Mouse (Mus musculus) midbrain, embryonic 16.5 days (tissue): Measurements from ENCODE around the gene Insl3. TPM values are rescaled to one million over a fixed set of nuclear protein-coding genes. Genes with fewer than 3 reads are reported as not detected.

ENCODE experiments used
- ATAC-seq: fragments of 200-750 bp; cut with Nextera tagmentation; 2 replicates; pipeline ENCODE4 v1.8.0; 2017; ENCODE audit warnings: moderate TSS enrichment
- H3K27ac ChIP-seq: fragments of 300-500 bp; sonication (generic); 2 replicates; pipeline ENCODE4 v1.5.1; 2014; ENCODE audit warnings: mild to moderate bottlenecking, low read length, mixed read lengths
- H3K27me3 ChIP-seq: fragments of 300-500 bp; sonication (generic); 2 replicates; pipeline ENCODE4 v1.6.1; 2014; ENCODE audit warnings: low read depth, low read length, mixed read lengths; ENCODE audit not compliant: control insufficient read depth, insufficient read depth
- H3K36me3 ChIP-seq: fragments of 300-500 bp; sonication (generic); 2 replicates; pipeline ENCODE4 v1.6.1; 2014; ENCODE audit warnings: mild to moderate bottlenecking, low read length, moderate library complexity, mixed read lengths; ENCODE audit not compliant: control insufficient read depth, insufficient read depth
- H3K4me1 ChIP-seq: fragments of 300-500 bp; sonication (generic); 2 replicates; pipeline ENCODE4 v1.6.1; 2014; ENCODE audit warnings: mild to moderate bottlenecking, low read length, mixed read lengths; ENCODE audit not compliant: control insufficient read depth, insufficient read depth
- H3K4me2 ChIP-seq: fragments of 300-500 bp; sonication (generic); 2 replicates; pipeline ENCODE4 v1.6.1; 2014; ENCODE audit warnings: mild to moderate bottlenecking, low read length, mixed read lengths
- H3K4me3 ChIP-seq: fragments of 300-500 bp; sonication (generic); 2 replicates; pipeline ENCODE4 v1.5.1; 2014; ENCODE audit warnings: low read depth, mild to moderate bottlenecking, low read length, moderate library complexity, mixed read lengths
- H3K9ac ChIP-seq: fragments of 300-500 bp; sonication (generic); 2 replicates; pipeline ENCODE4 v1.6.1; 2014; ENCODE audit warnings: low read depth, low read length, mixed read lengths
- H3K9me3 ChIP-seq: fragments of 300-500 bp; sonication (generic); replicated peaks from 2 replicates; pipeline ENCODE4 v1.6.1; 2014; ENCODE audit warnings: mild to moderate bottlenecking, low read length, mixed read lengths; ENCODE audit not compliant: control insufficient read depth, poor library complexity, severe bottlenecking
- whole genome bisulfite sequencing: fragments of 180-500 bp; shearing (Covaris S2); extraction: QIAGEN DNeasy Blood & Tissue Kit; methylation state at CpG from one replicate; pipeline ENCODE4 v1.1.7; 2014; 5-methylcytosine and 5-hydroxymethylcytosine counted together
- polyA plus RNA-seq: library from polyadenylated mRNA; unstranded; fragments of >200 nt; fragmentation: Nextera tagmentation; extraction: Ambion mirVana; gene quantifications from 2 replicates; pipeline ENCODE4 v1.2.1, GENCODE M21; 2015

The Insl3 gene
- polyA plus RNA-seq, 1 experiment from 2014 or later, result 1.4 TPM

- no peak overlapping the region for H3K9ac ChIP-seq
- 6% methylated on average over 22 of the region's 22 CpGs for WGBS
Measured at GRCm38 (mm10) chr8:71665331-71666130, 23.5 kb upstream of the Insl3 start.

GRCm38 (mm10) chr8:71666855-71667254, 22.2 kb upstream of the Insl3 start:
- ATAC-seq, result no peak
- Histone ChIP-seq H3K4me3 (no peak overlapping the region), H3K4me2 (no peak overlapping the region), H3K36me3 (peaks cover 16% of the 10 kb centered on the region; the same call in 1 of the 2 replicates), H3K27me3 (no peaks in the 10 kb centered on the region), H3K27ac (peak overlapping the region; percentile 50), H3K4me1 (peaks cover 38% of the 10 kb centered on the region), H3K9me3 (no peaks in the 10 kb centered on the region), H3K9ac (0 out of 2 replicates have a peak overlapping the region, but pooled peaks have one; percentile 7)
- 18% methylated on average over 1 of the region's 1 CpGs for WGBS

More at GRCm38 (mm10) chr8:71665331-71666130, 23.5 kb upstream of the Insl3 start:
- Histone ChIP-seq H3K27ac (no peak overlapping the region), H3K9me3 (no peaks in the 10 kb centered on the region), H3K27me3 (no peaks in the 10 kb centered on the region), H3K4me2 (no peak overlapping the region), H3K4me1 (peaks cover 36% of the 10 kb centered on the region), H3K4me3 (no peak overlapping the region), H3K36me3 (peaks cover 16% of the 10 kb centered on the region; the same call in 1 of the 2 replicates)
- no peak for ATAC-seq

GRCm38 (mm10) chr8:71667256-71667655, 21.8 kb upstream of the Insl3 start:
- no peak for ATAC-seq
- peaks cover 42% of the 10 kb centered on the region for H3K4me1 ChIP-seq
- no peak overlapping the region for H3K4me3 ChIP-seq
- peaks cover 14% of the 10 kb centered on the region; the same call in 1 of the 2 replicates for H3K36me3 ChIP-seq
- no peaks in the 10 kb centered on the region for H3K27me3 ChIP-seq
- WGBS, result 46% methylated on average over 5 of the region's 5 CpGs
- H3K9ac ChIP-seq, result peak overlapping the region; percentile 49
- H3K9me3 ChIP-seq, result no peaks in the 10 kb centered on the region
- peak overlapping the region; percentile 50 for H3K27ac ChIP-seq
- peak overlapping the region; percentile 22; the same call in 1 of the 2 replicates for H3K4me2 ChIP-seq

GRCm38 (mm10) chr8:71668220-71668975, 20.6 kb upstream of the Insl3 start:
- Histone ChIP-seq H3K9me3 (no peaks in the 10 kb centered on the region), H3K9ac (peak overlapping the region; percentile 49), H3K27ac (no peak overlapping the region), H3K27me3 (no peaks in the 10 kb centered on the region), H3K4me3 (no peak overlapping the region), H3K36me3 (peaks cover 7% of the 10 kb centered on the region; the same call in 1 of the 2 replicates), H3K4me2 (peak overlapping the region; percentile 44), H3K4me1 (peaks cover 43% of the 10 kb centered on the region)
- no peak for ATAC-seq
- WGBS, result 5% methylated on average over 21 of the region's 21 CpGs

- Histone ChIP-seq H3K9ac (peak overlapping the region; percentile 85), H3K4me2 (peak overlapping the region; percentile 73), H3K27ac (peak overlapping the region; percentile 94), H3K27me3 (no peaks in the 10 kb centered on the region), H3K4me1 (peaks cover 43% of the 10 kb centered on the region), H3K9me3 (no peaks in the 10 kb centered on the region), H3K36me3 (no peaks in the 10 kb centered on the region), H3K4me3 (peak overlapping the region; percentile 90)
- WGBS, result 9% methylated on average over 12 of the region's 12 CpGs
- ATAC-seq, result peak; percentile 13
Measured at GRCm38 (mm10) chr8:71670198-71670597, 18.8 kb upstream of the Insl3 start.

- peak overlapping the region; percentile 73 for H3K4me2 ChIP-seq
- under 1% methylated on average over 60 of the region's 64 CpGs for WGBS
- H3K4me1 ChIP-seq, result peaks cover 45% of the 10 kb centered on the region
Measured at GRCm38 (mm10) chr8:71670621-71671548, 18.1 kb upstream of the Insl3 start.

GRCm38 (mm10) chr8:71671549-71671965, 17.5 kb upstream of the Insl3 start, which contains the start of gene Unc13a:
Unc13a (minus strand) TSS chr8:71671757.
- no peaks in the 10 kb centered on the region for H3K9me3 ChIP-seq
- 0% methylated on average over 41 of the region's 42 CpGs for WGBS
- peak; percentile 76 for ATAC-seq
- peak within 1 kb of the TSS; percentile 90 for H3K4me3 ChIP-seq
- peaks cover 43% of the 10 kb centered on the region for H3K4me1 ChIP-seq
- H3K4me2 ChIP-seq, result peak within 1 kb of the TSS; percentile 73
- no peaks in the 10 kb centered on the region for H3K36me3 ChIP-seq
- H3K27ac ChIP-seq, result peak within 1 kb of the TSS; percentile 94
- peak within 1 kb of the TSS; percentile 85 for H3K9ac ChIP-seq
- H3K27me3 ChIP-seq, result no peaks in the 10 kb centered on the region

More at GRCm38 (mm10) chr8:71670621-71671548, 18.1 kb upstream of the Insl3 start:
- Histone ChIP-seq H3K9me3 (no peaks in the 10 kb centered on the region), H3K27ac (peak overlapping the region; percentile 94), H3K4me3 (peak overlapping the region; percentile 90), H3K36me3 (no peaks in the 10 kb centered on the region), H3K9ac (peak overlapping the region; percentile 85), H3K27me3 (no peaks in the 10 kb centered on the region)
- peak; percentile 66 for ATAC-seq

GRCm38 (mm10) chr8:71672168-71672735, 16.8 kb upstream of the Insl3 start:
- WGBS, result 67% methylated on average over 6 of the region's 6 CpGs
- Histone ChIP-seq H3K27me3 (no peaks in the 10 kb centered on the region), H3K36me3 (no peaks in the 10 kb centered on the region), H3K4me1 (peaks cover 40% of the 10 kb centered on the region), H3K9ac (peak overlapping the region; percentile 85), H3K9me3 (no peaks in the 10 kb centered on the region), H3K4me2 (peak overlapping the region; percentile 73), H3K4me3 (peak overlapping the region; percentile 90), H3K27ac (peak overlapping the region; percentile 94)
- no peak for ATAC-seq
